Mouse (Mus musculus) heart, adult 2 months (tissue): Measurements from ENCODE around the gene Cuedc2. TPM values are rescaled to one million over a fixed set of nuclear protein-coding genes. Genes with fewer than 3 reads are reported as not detected.

Experiments
- DNase-seq, 2 experiments: peaks; one replicate each; pipeline ENCODE4 v3.0.0; 2021
- H3K27ac ChIP-seq: fragments of 200-600 bp; 2 replicates; pipeline ENCODE4 v1.8.1; 2022
- H3K27me3 ChIP-seq: fragments of 200-500 bp; 2 replicates; pipeline ENCODE4 v1.6.1; 2012; ENCODE audit warnings: mild to moderate bottlenecking, low read length, inconsistent platforms, mixed read lengths; ENCODE audit not compliant: control insufficient read depth, insufficient read depth
- H3K36me3 ChIP-seq: fragments of 200-500 bp; 2 replicates; pipeline ENCODE4 v1.6.1; 2012; ENCODE audit warnings: low read length, inconsistent platforms; ENCODE audit not compliant: control insufficient read depth, insufficient read depth
- H3K4me1 ChIP-seq: fragments of 200-500 bp; 2 replicates; pipeline ENCODE4 v1.6.1; 2011; ENCODE audit warnings: low read length; ENCODE audit not compliant: control insufficient read depth, insufficient read depth
- H3K4me3 ChIP-seq: fragments of 200-600 bp; 2 replicates; pipeline ENCODE4 v1.8.1; 2022
- H3K79me2 ChIP-seq: fragments of 200-500 bp; replicated peaks from 2 replicates; pipeline ENCODE4 v1.6.1; 2012; ENCODE audit warnings: mild to moderate bottlenecking, inconsistent platforms, low read length, moderate library complexity, mixed read lengths; ENCODE audit not compliant: control insufficient read depth, insufficient read depth
- H3K9ac ChIP-seq: fragments of 200-500 bp; 2 replicates; pipeline ENCODE4 v1.6.1; 2012; ENCODE audit warnings: low read depth, mild to moderate bottlenecking, control low read depth, inconsistent platforms, low read length, mixed read lengths
- CTCF ChIP-seq: fragments of 200-600 bp; IDR thresholded peaks from 2 replicates; pipeline ENCODE4 v1.8.1; 2022; ENCODE audit warnings: antibody characterized with exemption, mild to moderate bottlenecking, moderate library complexity
- EP300 ChIP-seq: fragments of 200-500 bp; IDR thresholded peaks from 2 replicates; pipeline ENCODE4 v1.6.1; 2011; ENCODE audit warnings: low read depth, low read length, control low read depth; ENCODE audit not compliant: insufficient read depth
- POLR2A ChIP-seq: fragments of 200-500 bp; IDR thresholded peaks from 2 replicates; pipeline ENCODE4 v1.6.1; 2011; ENCODE audit warnings: mild to moderate bottlenecking, low read depth, low read length, control low read depth; ENCODE audit not compliant: insufficient read depth
- WGBS: fragments of 180-500 bp; shearing (Covaris S2); methylation state at CpG from one replicate; pipeline ENCODE4 v1.1.7; 2018; 5-methylcytosine and 5-hydroxymethylcytosine counted together
- intact Hi-C: fragments of 180-260 bp; cut with DNase I; formaldehyde crosslinking; loops from one replicate; pipeline ENCODE4 v1.15.1; 2025
- polyA plus RNA-seq: library from polyadenylated mRNA; depleted of rRNA; stranded (reverse); fragments of >200 nt; gene quantifications from 2 replicates; pipeline ENCODE4 v1.2.3, GENCODE M21; 2012
- total RNA-seq, 2 experiments: library from RNA; stranded (reverse); gene quantifications; 2 replicates each; pipeline ENCODE4 v1.2.3; 2021

The Cuedc2 gene
- total and polyA plus RNA-seq, 3 experiments, result 58.7 to 91.3 (median 79.8) TPM

- Histone ChIP-seq H3K27ac (no peak overlapping the region), H3K36me3 (no peaks in the 10 kb centered on the region), H3K9ac (no peak overlapping the region), H3K27me3 (peaks cover 3% of the 10 kb centered on the region; the same call in 1 of the 2 replicates), H3K4me3 (no peak overlapping the region), H3K79me2 (no peaks in the 10 kb centered on the region), H3K4me1 (peaks cover 7% of the 10 kb centered on the region)
- intact Hi-C loops, result no loop called here
- TF ChIP-seq CTCF (no peak), EP300 (no peak), POLR2A (no peak)
- no peak for DNase-seq
- 49% methylated on average over 5 of the region's 5 CpGs for WGBS
Measured at GRCm38 (mm10) chr19:46324918-46325317, 13.6 kb downstream of the Cuedc2 start.

- Histone ChIP-seq H3K4me3 (no peak overlapping the region), H3K4me1 (peaks cover 7% of the 10 kb centered on the region), H3K9ac (no peak overlapping the region), H3K27me3 (peaks cover 4% of the 10 kb centered on the region; the same call in 1 of the 2 replicates), H3K36me3 (no peaks in the 10 kb centered on the region), H3K79me2 (no peaks in the 10 kb centered on the region), H3K27ac (no peak overlapping the region)
- TF ChIP-seq POLR2A, result no peak
- TF ChIP-seq EP300, result no peak
- TF ChIP-seq CTCF, result no peak
- no peak for DNase-seq
- intact Hi-C loops, result no loop called here
- WGBS, result 59% methylated on average over 11 of the region's 11 CpGs
Measured at GRCm38 (mm10) chr19:46324366-46324765, 14.1 kb downstream of the Cuedc2 start.

DNA sequence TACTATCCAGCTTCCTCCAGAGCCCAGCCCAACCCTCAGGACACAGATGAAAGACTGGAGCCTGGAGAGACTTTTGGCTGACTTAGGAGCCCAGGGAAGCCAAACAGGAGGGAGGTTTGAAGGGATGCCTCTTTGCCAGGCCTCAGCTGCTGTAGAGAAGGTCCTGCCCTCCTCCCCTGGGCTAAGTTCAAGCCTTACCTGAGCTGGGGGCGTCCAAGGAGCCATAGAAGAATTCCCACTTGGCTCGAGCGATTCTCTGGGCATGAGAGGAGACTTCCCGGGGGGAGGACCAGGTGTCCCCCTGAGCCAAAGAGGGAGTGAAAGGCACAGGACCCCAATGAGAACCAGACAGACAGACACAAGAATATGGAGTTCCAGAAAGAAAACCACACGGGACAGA is 14.8 kb downstream of the Cuedc2 start:
- intact Hi-C loops, result no loop called here
- Histone ChIP-seq H3K4me1 (peaks cover 4% of the 10 kb centered on the region), H3K27ac (no peak overlapping the region), H3K27me3 (peaks cover 4% of the 10 kb centered on the region; the same call in 1 of the 2 replicates), H3K9ac (no peak overlapping the region), H3K79me2 (no peaks in the 10 kb centered on the region), H3K4me3 (no peak overlapping the region), H3K36me3 (no peaks in the 10 kb centered on the region)
- no peak for TF ChIP-seq CTCF
- no peak for TF ChIP-seq POLR2A
- TF ChIP-seq EP300, result no peak
- WGBS, result 64% methylated on average over 5 of the region's 5 CpGs
- DNase-seq, result no peak

- TF ChIP-seq POLR2A, result no peak
- no peak for TF ChIP-seq EP300
- TF ChIP-seq CTCF, result no peak
- intact Hi-C loops, result no loop called here
- Histone ChIP-seq H3K27ac (no peak overlapping the region), H3K79me2 (no peaks in the 10 kb centered on the region), H3K27me3 (peaks cover 10% of the 10 kb centered on the region), H3K9ac (no peak overlapping the region), H3K4me3 (no peak overlapping the region), H3K4me1 (peaks cover 6% of the 10 kb centered on the region), H3K36me3 (no peaks in the 10 kb centered on the region)
- 67% methylated on average over 13 of the region's 13 CpGs for WGBS
- DNase-seq, result no peak
Measured at GRCm38 (mm10) chr19:46322996-46323572, 15.4 kb downstream of the Cuedc2 start.

- Histone ChIP-seq H3K9ac (no peak overlapping the region), H3K4me3 (no peak overlapping the region), H3K27ac (no peak overlapping the region), H3K79me2 (no peaks in the 10 kb centered on the region), H3K36me3 (no peaks in the 10 kb centered on the region), H3K4me1 (peaks cover 4% of the 10 kb centered on the region), H3K27me3 (peaks cover 14% of the 10 kb centered on the region)
- 50% methylated on average over 11 of the region's 11 CpGs for WGBS
- intact Hi-C loops, result no loop called here
- DNase-seq, result no peak
- no peak for TF ChIP-seq EP300
- TF ChIP-seq POLR2A, result no peak
- no peak for TF ChIP-seq CTCF
Measured at GRCm38 (mm10) chr19:46322144-46322995, 16.1 kb downstream of the Cuedc2 start.
